In the genomic region with DNA sequence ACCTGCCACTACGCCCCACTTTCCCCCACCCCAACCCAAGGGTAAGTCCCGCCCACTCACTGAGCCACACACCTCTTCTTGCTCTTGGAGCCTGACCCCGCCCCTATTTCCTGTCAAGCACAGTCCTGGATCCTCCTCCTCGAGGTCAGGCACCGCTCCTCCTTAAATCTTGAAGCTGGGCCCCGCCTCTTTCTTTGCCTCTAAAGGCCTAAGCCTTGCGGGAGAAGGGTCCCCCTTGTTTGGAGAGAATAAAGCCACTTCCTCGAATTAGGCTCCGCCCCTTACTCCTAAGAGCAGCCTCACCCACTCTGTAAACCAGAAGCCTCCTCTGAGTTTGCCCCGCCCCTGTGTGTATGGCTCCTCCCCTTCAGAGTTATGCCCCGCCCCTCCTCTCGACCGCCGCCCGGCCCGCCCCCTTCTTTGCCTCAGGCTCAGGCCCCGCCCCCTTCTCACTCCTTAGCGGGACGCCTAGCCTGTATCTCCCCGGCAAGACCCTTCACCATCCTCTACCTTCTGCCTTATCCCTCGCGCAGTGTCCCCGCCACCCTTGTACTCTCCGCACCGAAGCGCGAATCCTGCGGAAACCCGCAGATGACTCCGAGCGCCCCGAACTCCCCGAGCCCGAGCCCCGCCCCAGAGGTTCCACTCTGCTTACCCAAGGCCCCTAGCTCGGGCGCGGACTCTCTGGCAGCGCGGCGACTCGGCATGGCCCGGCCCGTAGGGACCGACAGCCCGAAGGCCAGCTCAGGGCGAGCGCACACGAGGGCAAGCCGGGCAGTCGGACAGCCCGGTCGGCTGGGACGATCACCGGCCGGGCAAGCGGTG, we compare ENCODE assay signal across 2 mouse cellular contexts.
A peak's percentile ranks its signal among the peaks of the same experiment; 100 is the strongest.
TF ChIP-seq lines count a peak whose summit lies in the region.

No protein-coding gene starts in this region.

TF ChIP-seq in C2C12, 6 proteins besides CTCF, POLR2A, EP300 and RAD21:
- TF ChIP-seq CEBPB (IDR thresholded peaks at IDR 0.05; ENCODE audit: low read depth) (no peak), MYOG (IDR thresholded peaks at IDR 0.05; ENCODE audit: control insufficient read depth, extremely low read depth, insufficient read length) (no peak), FOSL1 (IDR thresholded peaks at IDR 0.05; ENCODE audit: insufficient read depth, low read length, poor library complexity, severe bottlenecking) (no peak), MYOD1 (IDR thresholded peaks at IDR 0.05; ENCODE audit: control insufficient read depth, insufficient read length, low read depth) (no peak), MAX (IDR thresholded peaks at IDR 0.05) (no peak), USF1 (IDR thresholded peaks at IDR 0.05; ENCODE audit: low read depth) (no peak)

TF ChIP-seq in myocyte, 11 proteins besides CTCF, POLR2A, EP300 and RAD21:
- no peak for TF ChIP-seq MAX (IDR thresholded peaks at IDR 0.05; ENCODE audit: low read depth)
- peak; percentile 42 for TF ChIP-seq POLR2AphosphoS2 (IDR thresholded peaks at IDR 0.05; ENCODE audit: insufficient read length, low read depth)
- TF ChIP-seq MYOG (IDR thresholded peaks at IDR 0.05; ENCODE audit: control insufficient read depth in 1 of 3, insufficient read depth in 1 of 3, insufficient read length in 2 of 3, low read depth in 2 of 3), result no peak
- no peak for TF ChIP-seq TCF12 (IDR thresholded peaks at IDR 0.05; ENCODE audit: insufficient read depth, poor library complexity, severe bottlenecking)
- TF ChIP-seq SRF (IDR thresholded peaks at IDR 0.05; ENCODE audit: control insufficient read depth, insufficient read length, low read depth), result no peak
